26 mouse cellular contexts compared by ENCODE assay signal in genomic region chr5:128568970-128569369, GRCm38 (mm10). TPM values are rescaled to one million over a fixed set of nuclear protein-coding genes. Genes with fewer than 3 reads are reported as not detected.
DNase-seq lines count a peak whose midpoint lies in the region; ATAC-seq lines count a peak whose summit lies in the region.
"Had no signal": no experiment of that assay in that cellular context is flagged by ENCODE, and none has a peak within 500 bp of the region (broad histone marks: within the 10 kb centered on the region; RNA-seq: fewer than 3 reads in every experiment).

No protein-coding gene starts in this region.

- H3K36me3 ChIP-seq in embryonic facial prominence, embryonic 15.5 days, result no peaks in the 10 kb centered on the region
- no peaks in the 10 kb centered on the region for H3K36me3 ChIP-seq in embryonic facial prominence, embryonic 10.5 days (replicated peaks)
- H3K36me3 ChIP-seq: embryonic facial prominence, embryonic 13.5 days; forebrain, embryonic 10.5 days had no signal

- peak overlapping the region; percentile 39; the same call in 1 of the 2 replicates for H3K27ac ChIP-seq in embryonic facial prominence, embryonic 15.5 days (replicated peaks)
- H3K27ac ChIP-seq in embryonic facial prominence, embryonic 10.5 days (replicated peaks), result no peak overlapping the region
- H3K27ac ChIP-seq: embryonic facial prominence, embryonic 13.5 days; forebrain, embryonic 10.5 days; forebrain, embryonic 13.5 days; gastrocnemius, adult 2 months; hindbrain, embryonic 14.5 days; hindbrain, postnatal 0 days had no signal

- H3K27me3 ChIP-seq in embryonic facial prominence, embryonic 15.5 days, result no peaks in the 10 kb centered on the region
- H3K27me3 ChIP-seq in embryonic facial prominence, embryonic 10.5 days (replicated peaks; ENCODE audit: low read depth, poor library complexity, severe bottlenecking), result no peaks in the 10 kb centered on the region
- H3K27me3 ChIP-seq: CH12.LX; embryonic facial prominence, embryonic 13.5 days had no signal

- no peak overlapping the region for H3K4me2 ChIP-seq in embryonic facial prominence, embryonic 15.5 days (replicated peaks)
- H3K4me2 ChIP-seq: embryonic facial prominence, embryonic 13.5 days; forebrain, embryonic 13.5 days; heart, embryonic 11.5 days; hindbrain, embryonic 14.5 days had no signal

- peaks cover 15% of the 10 kb centered on the region for H3K4me1 ChIP-seq in embryonic facial prominence, embryonic 15.5 days
- peaks cover 38% of the 10 kb centered on the region for H3K4me1 ChIP-seq in embryonic facial prominence, embryonic 10.5 days
- H3K4me1 ChIP-seq: forebrain, embryonic 13.5 days had no signal

- no peak overlapping the region for H3K4me3 ChIP-seq in embryonic facial prominence, embryonic 15.5 days (replicated peaks)
- no peak overlapping the region for H3K4me3 ChIP-seq in embryonic facial prominence, embryonic 10.5 days
- H3K4me3 ChIP-seq: embryonic facial prominence, embryonic 13.5 days; forebrain, embryonic 10.5 days; forebrain, embryonic 13.5 days; gastrocnemius, adult 2 months had no signal

- ATAC-seq in embryonic facial prominence, embryonic 15.5 days (ENCODE audit: insufficient number of reproducible peaks, low FRiP score, low TSS enrichment, low read depth), result no peak
- ATAC-seq: forebrain, embryonic 13.5 days; forebrain, embryonic 16.5 days; hindbrain, postnatal 0 days; inflammation-experienced regulatory T-cells, adult 6 months; intestine, embryonic 16.5 days had no signal

- DNase-seq in embryonic facial prominence, embryonic 10.5 days (ENCODE audit: low spot score), result no peak
- peak; percentile 13 for DNase-seq in CD4-positive helper T cell, adult 2 months (ENCODE audit: low read depth, low spot score)
- DNase-seq in ES-CJ7 (ENCODE audit: low read depth, low spot score), result peak; percentile 52
- no peak for DNase-seq in frontal cortex, adult 2 months (ENCODE audit: extremely low spot score in 1 of 2, low spot score in 1 of 2)
- no peak for DNase-seq in urinary bladder, postnatal 14 days (ENCODE audit: low spot score)
- DNase-seq: adrenal gland, adult 2 months; B cell, adult 2 months; cerebellum, adult 11 months; cerebellum, adult 2 months; cerebellum, adult 9-11 months; cerebellum, postnatal 25 days; gastrocnemius, adult 2 months; gastrocnemius, postnatal 14 days; heart, adult 11 months; kidney, adult 18-20 months had no signal

- H3K9me3 ChIP-seq in embryonic facial prominence, embryonic 15.5 days (replicated peaks), result no peaks in the 10 kb centered on the region
- H3K9me3 ChIP-seq in embryonic facial prominence, embryonic 10.5 days, result no peaks in the 10 kb centered on the region
- H3K9me3 ChIP-seq: embryonic facial prominence, embryonic 13.5 days; forebrain, embryonic 13.5 days had no signal

- no peak overlapping the region for H3K9ac ChIP-seq in embryonic facial prominence, embryonic 15.5 days
- H3K9ac ChIP-seq: embryonic facial prominence, embryonic 13.5 days; forebrain, embryonic 13.5 days; hindbrain, embryonic 14.5 days had no signal

- 31% methylated on average over 5 of the region's 5 CpGs for WGBS in embryonic facial prominence, embryonic 15.5 days
- 30% methylated on average over 5 of the region's 5 CpGs for WGBS in embryonic facial prominence, embryonic 10.5 days

RNA-seq across cellular contexts. Expression of gene Fzd10, which starts 31.7 kb away (rescaled TPM):
- 9.0 and 10.4 TPM in 2 replicates for polyA plus RNA-seq in embryonic facial prominence, embryonic 15.5 days (2015; fragmentation: Nextera tagmentation; extraction: Ambion mirVana)
- polyA plus RNA-seq in embryonic facial prominence, embryonic 10.5 days (2016; fragmentation: Nextera tagmentation; extraction: Ambion mirVana), result 3.1 and 4.3 TPM in 2 replicates
- polyA plus RNA-seq in frontal cortex, adult 2 months (2012; rRNA removed), result 1.3 and 1.8 TPM in 2 replicates
- polyA plus RNA-seq: inflammation-experienced regulatory T-cells, adult 6 months had no signal

Comparison
In these comparisons a context has a peak if more than half of its experiments do, and no peak if none do; other contexts are left out.
1. DNase-seq: peak in CD4-positive helper T cell, adult 2 months (single experiment) and ES-CJ7 (single experiment); none in embryonic facial prominence, embryonic 10.5 days (single experiment), frontal cortex, adult 2 months (0 of 2) and urinary bladder, postnatal 14 days (single experiment).